1 mouse cellular context compared by ENCODE assay signal in genomic region chr4:120815622-120816334, GRCm38 (mm10).
A peak's percentile ranks its signal among the peaks of the same experiment; 100 is the strongest.
TF ChIP-seq lines count a peak whose summit lies in the region.

No protein-coding gene starts in this region.

TF ChIP-seq in MEL, 35 proteins besides CTCF, POLR2A, EP300 and RAD21 (continued from another document):
- TF ChIP-seq POLR2AphosphoS2 (IDR thresholded peaks at IDR 0.05; ENCODE audit: low read length): no peak
- TF ChIP-seq ZMIZ1 (IDR thresholded peaks at IDR 0.05; ENCODE audit: low read depth, low read length): no peak
- TF ChIP-seq MAZ (IDR thresholded peaks at IDR 0.05; ENCODE audit: low read depth, low read length): no peak
- no peak for TF ChIP-seq ZKSCAN1 (IDR thresholded peaks at IDR 0.05; ENCODE audit: low read depth, low read length)
- TF ChIP-seq ZNF384 (IDR thresholded peaks at IDR 0.05; ENCODE audit: low read depth, low read length): no peak
- no peak for TF ChIP-seq MAFK (IDR thresholded peaks at IDR 0.05; ENCODE audit: borderline replicate concordance, low read depth, low read length)
- TF ChIP-seq MYC (IDR thresholded peaks at IDR 0.05; ENCODE audit: low read depth, low read length): no peak
- peak; percentile 96 for TF ChIP-seq GATA1 (IDR thresholded peaks at IDR 0.05; ENCODE audit: low read depth, low read length)
- TF ChIP-seq ZC3H11A (IDR thresholded peaks at IDR 0.05; ENCODE audit: low read depth, low read length): no peak
- TF ChIP-seq UBTF (IDR thresholded peaks at IDR 0.05; ENCODE audit: borderline replicate concordance, insufficient read depth, low read depth, low read length): no peak
- TF ChIP-seq GABPA (IDR thresholded peaks at IDR 0.05; ENCODE audit: low read depth, low read length): no peak
- TF ChIP-seq USF2 (IDR thresholded peaks at IDR 0.05; ENCODE audit: borderline replicate concordance in 1 of 2, insufficient read depth in 1 of 2, low read depth in 1 of 2, low read length in 2 of 2): no peak
- no peak for TF ChIP-seq SMC3 (IDR thresholded peaks at IDR 0.05; ENCODE audit: low read depth, low read length)
- no peak for TF ChIP-seq MXI1 (IDR thresholded peaks at IDR 0.05; ENCODE audit: low read depth, low read length)
- TF ChIP-seq CHD2 (IDR thresholded peaks at IDR 0.05; ENCODE audit: low read length): peak; percentile 72
- TF ChIP-seq POLR2AphosphoS5 (IDR thresholded peaks at IDR 0.05; ENCODE audit: borderline replicate concordance, low read depth, low read length): no peak
- no peak for TF ChIP-seq BHLHE40 (IDR thresholded peaks at IDR 0.05; ENCODE audit: borderline replicate concordance, low read depth, low read length)
